Mouse (Mus musculus): ENCODE data around the gene Pex10.

DNA sequence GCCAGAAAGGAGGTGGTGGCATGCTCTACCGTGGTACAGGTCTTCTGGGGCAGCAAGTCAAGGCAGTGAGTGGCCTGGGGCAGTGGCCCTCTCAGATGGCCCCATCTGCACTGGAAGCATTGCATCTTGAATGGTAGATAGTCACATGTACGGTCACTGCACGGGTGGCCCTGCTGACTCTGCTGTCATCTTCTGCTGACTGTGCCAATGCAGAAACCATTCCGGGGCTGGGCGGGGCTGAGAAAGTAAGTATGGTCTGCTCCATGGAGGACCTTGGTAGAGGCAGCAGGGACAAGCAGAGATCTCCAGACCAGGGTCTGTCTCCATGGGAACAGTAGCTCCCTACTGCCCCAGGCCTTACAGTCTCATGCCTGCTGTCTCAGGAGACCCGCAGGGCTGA is 54.4 kb downstream of the Pex10 start:
- TF ChIP-seq POLR2A (IDR thresholded peaks at IDR 0.05; ENCODE audit: control insufficient read depth, low read depth, low read length) (no peak), CTCF (IDR thresholded peaks at IDR 0.05; ENCODE audit: control insufficient read depth, insufficient read depth, insufficient replicate concordance, low read depth, low read length) (no peak)
